In genomic region chr6:72610261-72610660, GRCm38 (mm10) we compare ENCODE assay signal across 19 mouse cellular contexts.
"Had no signal": no experiment of that assay in that cellular context is flagged by ENCODE, and none has a peak within 500 bp of the region (broad histone marks: within the 10 kb centered on the region; RNA-seq: fewer than 3 reads in every experiment).

No protein-coding gene starts in this region.

- H3K9me3 ChIP-seq: lung, embryonic 15.5 days; megakaryocyte, embryonic 14.5 days; midbrain, embryonic 12.5 days; neural tube, embryonic 12.5 days had no signal

- H3K27me3 ChIP-seq: lung, embryonic 15.5 days; megakaryocyte, embryonic 14.5 days; midbrain, embryonic 12.5 days; neural tube, embryonic 12.5 days had no signal

- DNase-seq: liver, postnatal 0 days; lung, adult 2 months; lung, postnatal 14 days; lung, postnatal 36 days; midbrain, embryonic 14.5 days; retina, postnatal 1 day; right cerebral cortex, adult 18-20 months; right cerebral cortex, postnatal 25 days; right cerebral cortex, postnatal 4 days; spleen, adult 18-20 months; thymus, adult 18-20 months; thymus, postnatal 14 days; thymus, postnatal 36 days had no signal

- H3K9ac ChIP-seq: liver, postnatal 0 days; lung, embryonic 15.5 days; midbrain, embryonic 12.5 days; neural tube, embryonic 12.5 days had no signal

- H3K27ac ChIP-seq: lung, embryonic 15.5 days; macrophage; midbrain, embryonic 12.5 days; neural tube, embryonic 12.5 days had no signal

- ATAC-seq: liver, postnatal 0 days; lung, postnatal 0 days had no signal

- H3K4me2 ChIP-seq: lung, embryonic 15.5 days; midbrain, embryonic 12.5 days; neural tube, embryonic 12.5 days had no signal

- H3K4me3 ChIP-seq: lung, embryonic 15.5 days; megakaryocyte, embryonic 14.5 days; midbrain, embryonic 12.5 days; neural tube, embryonic 12.5 days had no signal
